Mouse (Mus musculus) testis, postnatal 10 days (tissue): Measurements from ENCODE around the gene Ranbp3l.

Experiments
- DNase-seq: peaks from one replicate; pipeline ENCODE4 v3.0.0; 2021; ENCODE audit warnings: low spot score

Ranbp3l gene

DNA sequence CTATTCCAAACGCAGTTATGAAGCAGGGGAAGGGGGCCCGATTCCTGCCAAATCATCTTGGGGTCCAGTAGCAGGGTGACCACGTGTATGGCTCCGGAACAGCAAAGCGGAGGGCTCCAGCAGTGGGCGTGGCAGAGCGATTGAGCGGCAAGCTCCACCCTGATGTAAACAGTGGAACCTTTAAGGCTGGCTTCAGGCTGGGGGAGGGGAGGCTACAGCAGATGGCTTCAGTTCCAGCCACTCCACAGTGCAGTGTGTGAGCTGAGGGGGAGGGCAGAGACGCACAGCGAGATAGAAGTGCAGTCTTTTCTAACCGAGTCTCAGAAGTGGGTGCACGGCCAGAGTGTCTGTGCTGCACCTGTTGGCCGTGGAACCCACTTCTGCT lies 126.6 kb downstream of the Ranbp3l start:
- no peak for DNase-seq

DNA sequence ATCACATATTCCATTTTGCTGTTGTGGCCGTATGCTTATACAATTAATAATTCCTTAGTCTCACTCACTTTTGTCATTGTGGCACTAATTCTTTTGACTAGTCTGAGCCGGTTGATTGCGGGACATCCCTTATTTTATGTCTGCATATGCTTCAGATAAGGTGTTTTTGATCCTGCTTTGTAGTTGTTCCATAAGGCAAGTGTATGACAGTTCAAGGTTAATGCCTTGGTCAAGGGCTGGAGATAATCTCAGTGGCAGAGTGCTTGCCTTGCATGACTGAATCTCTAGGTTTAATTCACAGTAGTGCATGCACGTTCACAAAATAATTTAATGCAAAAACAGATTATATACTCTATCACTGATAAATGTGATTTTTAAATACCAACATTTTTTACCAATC lies 129.1 kb downstream of the Ranbp3l start:
- DNase-seq: no peak

DNA sequence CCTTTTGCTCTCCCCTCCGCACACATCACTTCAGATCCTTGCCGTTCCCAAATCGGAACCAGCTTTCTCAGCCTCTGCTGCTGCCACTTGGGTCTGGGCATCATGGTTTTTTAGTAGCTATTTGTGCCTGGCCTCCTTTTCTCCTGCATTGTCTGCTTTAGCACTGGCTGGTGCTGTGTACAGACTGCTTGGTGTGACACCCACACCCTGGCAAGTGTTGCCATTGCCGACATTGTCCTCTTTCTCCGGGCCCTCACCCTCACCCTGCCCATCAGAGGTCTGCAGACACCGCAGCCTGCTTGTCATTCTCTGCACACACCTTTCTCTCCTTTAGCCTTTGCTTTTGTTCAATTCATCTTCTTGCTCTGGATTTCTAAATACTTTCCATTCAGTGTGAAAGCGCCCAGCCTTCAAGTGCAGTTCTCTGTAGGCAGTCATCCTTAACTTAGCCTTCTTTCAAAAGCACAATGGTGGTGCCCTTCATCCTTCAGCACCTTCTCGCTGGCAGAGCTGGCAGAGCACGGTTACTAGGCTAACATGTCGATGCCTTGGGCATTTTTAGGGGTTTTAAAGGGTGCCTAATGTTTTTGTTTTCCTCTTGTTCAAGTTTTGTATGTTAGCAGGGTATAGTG lies 132.8 kb downstream of the Ranbp3l start:
- DNase-seq: no peak

DNA sequence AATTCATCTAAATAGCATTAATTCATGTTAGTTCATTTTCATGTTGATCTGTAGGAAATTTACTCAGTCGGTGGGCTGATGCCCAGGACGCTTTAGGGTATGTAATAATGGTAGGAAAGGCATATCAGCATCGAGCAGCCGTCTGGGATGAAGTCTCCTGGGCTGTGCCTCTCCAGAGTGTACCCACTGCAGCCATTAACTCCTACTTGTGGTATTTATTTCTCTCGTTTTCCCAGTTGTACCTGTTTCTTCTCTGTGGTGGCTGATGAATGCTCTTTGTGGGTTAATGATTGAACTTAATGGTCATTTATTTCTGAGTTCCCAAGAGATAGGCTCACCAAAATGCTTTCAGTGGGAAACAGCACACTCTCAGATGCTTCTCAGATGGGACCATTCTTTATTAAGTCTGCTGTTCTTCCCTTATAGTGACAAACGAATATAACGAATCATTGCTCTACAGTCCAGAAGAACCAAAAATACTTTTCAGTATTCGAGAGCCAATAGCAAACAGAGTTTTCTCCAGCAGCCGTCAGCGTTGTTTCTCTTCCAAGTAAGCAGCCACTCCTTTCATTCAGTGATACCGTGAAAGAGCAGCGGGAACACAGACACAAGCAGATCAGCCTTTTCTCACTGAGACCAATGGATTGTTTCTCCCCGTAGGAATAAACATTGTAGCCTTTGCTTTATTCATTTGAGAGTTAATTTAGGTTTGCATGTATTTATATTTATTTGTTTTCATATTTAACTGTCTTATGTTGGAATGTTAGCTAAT lies 138.7 kb downstream of the Ranbp3l start:
- DNase-seq: no peak

DNA sequence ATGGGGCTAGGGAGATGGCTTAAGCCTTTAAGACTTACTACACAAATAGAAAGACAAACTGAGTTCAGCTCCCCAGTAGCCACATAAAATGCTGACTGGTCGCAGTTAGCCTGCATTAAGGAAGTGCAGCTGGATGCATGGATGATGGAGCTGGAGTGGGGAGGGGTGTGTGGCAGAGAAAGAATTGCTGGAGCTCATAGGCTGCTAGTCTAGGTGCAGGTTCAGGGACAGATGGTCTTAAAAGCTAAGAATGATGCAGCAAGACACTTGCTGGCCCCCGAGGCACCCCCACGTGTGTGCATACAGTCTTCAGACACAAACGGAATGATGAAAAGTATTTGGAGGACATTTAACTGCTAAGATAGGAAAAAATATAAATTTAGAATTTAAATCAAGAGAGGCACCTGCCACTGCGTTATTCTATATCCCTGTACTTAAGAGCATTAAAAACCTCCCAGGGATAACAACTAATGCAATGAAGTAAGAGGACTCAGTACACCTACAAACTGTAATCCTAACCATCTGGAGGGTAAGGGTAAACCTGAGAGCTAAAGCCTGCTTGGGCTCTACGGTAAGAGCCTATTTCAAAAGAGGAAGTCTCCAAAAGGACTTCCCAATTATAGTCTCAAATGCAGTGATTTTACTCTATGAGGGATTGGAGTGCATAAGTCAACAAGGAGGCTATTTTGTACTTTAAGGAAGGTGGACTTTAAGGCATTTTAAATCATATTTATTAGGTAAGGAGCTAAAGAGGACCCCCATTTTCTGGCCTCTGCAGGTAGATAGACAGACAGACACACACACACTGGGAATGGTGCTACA lies 143.0 kb downstream of the Ranbp3l start:
- DNase-seq: no peak

DNA sequence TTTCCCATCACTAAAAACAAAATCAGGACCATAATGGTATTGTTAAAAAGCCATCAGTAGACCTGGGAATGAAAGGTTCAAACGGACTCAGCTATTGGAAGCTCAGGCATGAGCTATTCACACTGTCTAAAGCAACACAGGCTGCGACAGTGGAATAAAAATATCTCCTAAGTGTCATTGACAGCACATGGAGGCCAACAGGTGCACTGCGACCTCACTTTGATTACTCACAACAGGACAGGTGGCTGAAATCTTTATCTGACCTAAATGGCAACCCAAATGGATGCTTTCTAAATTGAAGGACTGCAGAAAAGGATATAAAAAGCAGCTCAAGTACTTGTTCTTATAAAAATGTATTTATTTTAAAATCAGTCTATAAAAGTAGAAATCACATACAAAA lies 143.9 kb downstream of the Ranbp3l start:
- DNase-seq: no peak

DNA sequence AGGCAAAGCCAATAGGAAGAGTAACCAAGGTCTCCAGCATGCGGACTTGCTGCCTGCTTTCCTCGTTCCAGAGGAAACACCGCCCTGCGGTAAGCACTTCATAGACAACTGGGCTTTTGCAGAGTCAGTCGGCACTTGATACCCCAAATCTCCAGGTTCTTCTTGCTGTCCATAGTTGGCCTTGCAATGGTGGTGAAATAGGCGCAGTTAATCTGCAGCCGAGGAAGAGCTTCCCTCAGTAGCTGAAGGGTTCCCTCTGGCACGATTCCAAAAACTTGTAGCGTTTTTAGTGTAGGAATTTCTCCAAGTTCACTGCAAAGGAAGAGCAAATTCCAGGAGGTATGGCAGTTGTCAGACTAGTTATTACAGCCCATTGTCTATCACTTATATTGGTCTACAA lies 145.8 kb downstream of the Ranbp3l start:
- DNase-seq: no peak

DNA sequence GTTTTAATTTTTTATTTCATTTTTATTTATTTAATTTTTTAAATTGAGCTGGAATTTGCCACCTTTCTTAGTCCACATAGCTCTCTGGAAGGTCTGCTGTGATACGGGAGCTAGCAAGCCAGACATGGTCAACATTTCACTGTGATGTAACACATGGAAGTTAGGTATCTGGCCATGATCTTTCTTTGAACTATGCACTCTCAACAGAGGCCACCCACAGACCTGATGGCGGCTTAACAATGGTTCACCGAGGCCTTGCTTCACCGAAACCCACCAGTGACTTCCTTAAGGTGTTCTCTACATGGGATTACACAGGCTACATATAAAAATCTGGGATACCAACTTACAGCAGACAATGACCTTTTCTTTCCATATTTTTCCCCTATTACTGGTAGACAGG lies 146.4 kb downstream of the Ranbp3l start:
- DNase-seq: no peak

DNA sequence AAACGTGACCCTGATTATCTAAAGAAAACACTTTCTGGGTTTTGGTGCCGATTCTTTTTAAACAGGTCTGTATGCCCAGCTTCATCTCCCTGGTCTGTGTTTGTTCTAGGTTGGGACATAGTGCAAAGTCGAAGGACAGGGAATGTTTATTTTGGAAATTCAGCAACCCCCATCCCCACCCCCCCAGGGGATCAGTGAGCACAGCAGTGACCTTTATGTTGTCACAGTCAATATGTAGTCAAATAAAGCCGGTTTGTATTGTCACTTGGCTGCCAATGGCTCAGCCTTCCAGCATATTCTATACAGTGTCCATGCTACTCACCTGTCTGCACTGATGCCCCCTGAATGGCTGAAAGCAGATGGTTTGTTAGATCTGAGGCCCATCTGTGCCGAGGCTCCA lies 146.8 kb downstream of the Ranbp3l start:
- no peak for DNase-seq
